Mouse (Mus musculus) yolk sac, embryonic 10.5 days (tissue): ENCODE results near the gene Xaf1.

ENCODE experiments used
- DNase-seq: peaks from one replicate; pipeline ENCODE4 v3.0.0-alpha.2; 2017; ENCODE audit warnings: low spot score

The Xaf1 gene

DNA sequence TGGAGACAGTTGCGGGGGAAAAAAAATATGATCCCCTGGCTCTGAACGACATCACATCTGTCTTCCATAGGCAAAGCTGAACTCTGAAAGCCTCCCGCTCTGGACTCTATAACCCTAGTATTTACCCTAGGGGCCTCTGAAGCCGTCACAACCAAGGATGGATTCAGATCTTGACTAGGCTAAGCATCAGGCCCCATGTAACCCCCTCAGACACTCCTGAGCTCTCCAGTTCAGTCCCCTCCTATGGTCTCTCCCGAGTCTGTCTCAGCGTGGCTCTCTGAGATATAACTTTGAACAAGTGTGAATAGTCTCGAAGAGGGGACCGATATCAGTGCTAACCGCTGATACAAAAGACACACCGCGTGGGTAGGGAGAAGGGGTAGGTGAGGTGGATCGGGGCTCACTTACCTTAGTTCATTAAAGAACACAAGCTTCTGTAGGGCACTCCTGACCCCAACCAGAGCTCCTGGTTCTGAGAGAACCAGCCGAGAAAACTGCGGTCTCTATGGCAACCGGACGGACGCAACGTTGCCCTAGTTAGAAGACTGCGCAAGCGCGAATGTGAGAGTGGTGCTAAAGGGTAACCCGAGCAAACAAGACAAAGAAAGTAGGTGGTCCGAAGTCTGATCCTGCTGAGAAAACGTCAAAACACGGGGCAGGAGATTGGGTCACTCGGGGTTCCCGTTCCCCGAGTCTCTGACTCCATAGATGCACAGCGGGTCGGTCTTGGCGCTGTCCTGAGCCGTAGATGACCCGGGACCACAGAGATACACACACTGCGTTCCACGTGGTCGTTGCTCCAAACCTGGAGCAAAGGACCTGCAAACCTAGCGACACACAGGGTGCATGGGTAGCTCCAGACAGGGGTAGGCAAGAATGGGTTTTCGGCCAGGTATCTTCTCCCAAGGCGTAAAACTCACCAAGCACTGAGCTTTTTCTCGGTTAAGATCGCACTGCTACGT, 60.2 kb downstream of the Xaf1 start:
- DNase-seq = peak; percentile 77

DNA sequence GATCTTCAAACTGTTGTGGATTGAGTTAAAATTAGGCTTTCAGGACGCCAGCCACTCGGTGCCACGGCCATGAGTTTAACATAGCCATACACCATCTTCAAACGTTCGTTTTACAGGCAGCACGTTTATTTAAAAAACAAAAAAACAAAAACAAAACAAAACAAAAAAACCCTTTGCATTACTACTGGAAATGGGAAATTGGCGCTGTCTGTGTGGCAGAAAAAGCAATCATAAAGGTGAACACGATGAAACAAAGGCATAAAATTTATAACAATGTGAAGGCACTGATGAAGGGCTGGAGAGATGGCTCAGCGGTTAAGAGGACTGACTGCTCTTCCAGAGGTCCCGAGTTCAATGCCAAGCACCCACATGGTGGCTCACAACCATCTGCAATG, 60.9 kb downstream of the Xaf1 start, which contains the start of gene Tekt1:
Tekt1 (minus strand) TSS at position 96 of the 395 bp plus-strand sequence.
- no peak for DNase-seq
